Mouse (Mus musculus) hindbrain, postnatal 0 days (tissue): ENCODE results near the gene 1700034J05Rik. TPM values are rescaled to one million over a fixed set of nuclear protein-coding genes. Genes with fewer than 3 reads are reported as not detected.

Source experiments
- ATAC-seq: fragments of 200-750 bp; cut with Nextera tagmentation; 2 replicates; pipeline ENCODE4 v1.8.0; 2017; ENCODE audit warnings: mild to moderate bottlenecking, moderate TSS enrichment, moderate library complexity
- DNase-seq: peaks from one replicate; pipeline ENCODE4 v3.0.0-alpha.2; 2015; ENCODE audit warnings: low spot score
- H3K27ac ChIP-seq: fragments of 300-500 bp; sonication (generic); 2 replicates; pipeline ENCODE4 v1.5.1; 2014; ENCODE audit warnings: mild to moderate bottlenecking
- H3K27me3 ChIP-seq: fragments of 300-500 bp; sonication (generic); 2 replicates; pipeline ENCODE4 v1.6.1; 2014; ENCODE audit warnings: low read length, mixed read lengths; ENCODE audit not compliant: insufficient read depth
- H3K36me3 ChIP-seq: fragments of 300-500 bp; sonication (generic); 2 replicates; pipeline ENCODE4 v1.6.1; 2014; ENCODE audit warnings: low read length, mixed read lengths; ENCODE audit not compliant: insufficient read depth
- H3K4me1 ChIP-seq: fragments of 300-500 bp; sonication (generic); 2 replicates; pipeline ENCODE4 v1.6.1; 2014; ENCODE audit warnings: antibody characterized with exemption, low read length, mixed read lengths; ENCODE audit not compliant: insufficient read depth
- H3K4me2 ChIP-seq: fragments of 300-500 bp; sonication (generic); 2 replicates; pipeline ENCODE4 v1.6.1; 2014; ENCODE audit warnings: low read depth, mild to moderate bottlenecking, low read length, moderate library complexity, mixed read lengths
- H3K4me3 ChIP-seq: fragments of 300-500 bp; sonication (generic); 2 replicates; pipeline ENCODE4 v1.5.1; 2014; ENCODE audit warnings: low read length
- H3K9ac ChIP-seq: fragments of 300-500 bp; sonication (generic); replicated peaks from 2 replicates; pipeline ENCODE4 v1.6.1; 2014; ENCODE audit warnings: mild to moderate bottlenecking, low read length, moderate library complexity, mixed read lengths
- H3K9me3 ChIP-seq: fragments of 300-500 bp; sonication (generic); 2 replicates; pipeline ENCODE4 v1.6.1; 2016; ENCODE audit warnings: low read length, mixed read lengths
- CTCF ChIP-seq: IDR thresholded peaks from 2 replicates; pipeline ENCODE4 v1.5.1; 2016; ENCODE audit warnings: antibody characterized with exemption, control low read depth, low read depth
- WGBS: fragments of 180-500 bp; shearing (Covaris S2); extraction: QIAGEN DNeasy Blood & Tissue Kit; methylation state at CpG from one replicate; pipeline ENCODE4 v1.1.7; 2014; 5-methylcytosine and 5-hydroxymethylcytosine counted together
- polyA plus RNA-seq: library from polyadenylated mRNA; unstranded; fragments of >200 nt; fragmentation: Nextera tagmentation; extraction: Ambion mirVana; gene quantifications from 2 replicates; pipeline ENCODE4 v1.2.1, GENCODE M21; 2015
- total RNA-seq: library from RNA; depleted of rRNA; stranded (reverse); fragments of >200 nt; gene quantifications from 2 replicates; pipeline ENCODE4 v1.2.3, GENCODE M21; 2014

The 1700034J05Rik gene
- total and polyA plus RNA-seq, 2 experiments from 2014 or later, result not detected

- DNase-seq, result no peak
- Histone ChIP-seq H3K36me3 (no peaks in the 10 kb centered on the region), H3K4me3 (no peak overlapping the region), H3K4me2 (no peak overlapping the region), H3K4me1 (no peaks in the 10 kb centered on the region), H3K27ac (no peak overlapping the region), H3K27me3 (no peaks in the 10 kb centered on the region), H3K9ac (no peak overlapping the region), H3K9me3 (no peaks in the 10 kb centered on the region)
- WGBS, result 81% methylated on average over 1 of the region's 1 CpGs
- ATAC-seq, result no peak
- no peak for TF ChIP-seq CTCF
Measured at GRCm38 (mm10) chr6:146958694-146959093, 4.5 kb upstream of the 1700034J05Rik start.

DNA sequence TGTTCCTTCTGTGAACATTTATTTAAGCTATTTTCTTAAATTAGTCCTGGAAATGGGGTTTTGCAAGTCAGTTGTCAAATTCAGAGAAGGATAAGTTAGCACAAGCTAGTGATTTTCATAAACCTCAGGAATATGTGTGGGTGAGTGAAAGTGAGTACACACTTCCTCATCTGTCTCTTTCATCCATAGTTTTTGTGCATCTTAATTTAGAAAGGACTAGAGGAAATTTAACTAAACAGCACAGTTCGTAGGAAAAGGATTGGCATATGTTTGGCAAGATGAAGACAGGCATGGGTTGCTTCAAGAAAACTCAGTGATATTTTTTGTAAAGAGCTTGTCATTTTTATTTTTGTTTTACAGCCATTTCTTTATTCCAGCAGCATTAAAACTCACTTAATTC lies 2.7 kb upstream of the 1700034J05Rik start:
- Histone ChIP-seq H3K4me1 (no peaks in the 10 kb centered on the region), H3K4me3 (no peak overlapping the region), H3K9ac (no peak overlapping the region), H3K36me3 (no peaks in the 10 kb centered on the region), H3K27me3 (no peaks in the 10 kb centered on the region), H3K9me3 (no peaks in the 10 kb centered on the region), H3K27ac (no peak overlapping the region), H3K4me2 (no peak overlapping the region)
- TF ChIP-seq CTCF, result no peak
- WGBS, result 88% methylated on average over 1 of the region's 1 CpGs
- DNase-seq (no peak), ATAC-seq (no peak)

GRCm38 (mm10) chr6:146955896-146956295 lies 1.7 kb upstream of the 1700034J05Rik start:
- no peak overlapping the region for H3K27ac ChIP-seq
- H3K4me3 ChIP-seq, result no peak overlapping the region
- TF ChIP-seq CTCF, result no peak
- H3K27me3 ChIP-seq, result no peaks in the 10 kb centered on the region
- DNase-seq, result peak; percentile 16
- H3K9me3 ChIP-seq, result no peaks in the 10 kb centered on the region
- H3K9ac ChIP-seq, result no peak overlapping the region
- WGBS, result 22% methylated on average over 12 of the region's 12 CpGs
- no peak overlapping the region for H3K4me2 ChIP-seq
- no peaks in the 10 kb centered on the region for H3K4me1 ChIP-seq
- no peaks in the 10 kb centered on the region for H3K36me3 ChIP-seq
- peak; percentile 56; the same call in 1 of the 2 replicates for ATAC-seq

DNA sequence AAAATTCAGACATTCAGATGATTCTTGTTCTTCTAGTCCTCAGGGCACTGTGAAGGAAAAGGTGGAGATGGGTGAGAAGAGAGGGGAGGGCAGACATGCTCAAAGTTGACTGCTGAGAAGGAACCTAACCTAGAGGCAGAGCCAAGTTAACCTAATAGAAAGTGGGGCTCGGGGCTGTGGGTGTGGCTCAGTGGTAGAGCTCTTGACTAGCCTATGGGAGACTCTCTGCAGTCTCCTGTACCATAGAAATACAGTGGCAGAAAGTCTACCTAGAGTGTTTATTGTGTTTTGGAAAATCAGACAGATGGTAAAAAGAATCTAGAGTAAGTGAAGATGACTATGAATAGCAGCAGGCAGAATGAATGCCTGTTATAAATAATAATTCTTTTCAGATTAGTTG lies 1.3 kb upstream of the 1700034J05Rik start:
- Histone ChIP-seq H3K4me1 (no peaks in the 10 kb centered on the region), H3K9me3 (no peaks in the 10 kb centered on the region), H3K27ac (no peak overlapping the region), H3K9ac (no peak overlapping the region), H3K4me3 (no peak overlapping the region), H3K36me3 (no peaks in the 10 kb centered on the region), H3K27me3 (no peaks in the 10 kb centered on the region), H3K4me2 (no peak overlapping the region)
- WGBS, result 81% methylated on average over 1 of the region's 1 CpGs
- ATAC-seq, result no peak
- DNase-seq, result no peak
- no peak for TF ChIP-seq CTCF

- Histone ChIP-seq H3K4me3 (no peak overlapping the region), H3K27ac (no peak overlapping the region; the same call in 1 of the 2 replicates), H3K36me3 (no peaks in the 10 kb centered on the region), H3K4me2 (no peak overlapping the region), H3K9ac (no peak overlapping the region), H3K27me3 (no peaks in the 10 kb centered on the region), H3K4me1 (no peaks in the 10 kb centered on the region), H3K9me3 (no peaks in the 10 kb centered on the region)
- ATAC-seq (no peak), DNase-seq (no peak)
- no peak for TF ChIP-seq CTCF
- WGBS, result 35% methylated on average over 1 of the region's 1 CpGs
Measured at GRCm38 (mm10) chr6:146950454-146950832, 3.8 kb downstream of the 1700034J05Rik start.

DNA sequence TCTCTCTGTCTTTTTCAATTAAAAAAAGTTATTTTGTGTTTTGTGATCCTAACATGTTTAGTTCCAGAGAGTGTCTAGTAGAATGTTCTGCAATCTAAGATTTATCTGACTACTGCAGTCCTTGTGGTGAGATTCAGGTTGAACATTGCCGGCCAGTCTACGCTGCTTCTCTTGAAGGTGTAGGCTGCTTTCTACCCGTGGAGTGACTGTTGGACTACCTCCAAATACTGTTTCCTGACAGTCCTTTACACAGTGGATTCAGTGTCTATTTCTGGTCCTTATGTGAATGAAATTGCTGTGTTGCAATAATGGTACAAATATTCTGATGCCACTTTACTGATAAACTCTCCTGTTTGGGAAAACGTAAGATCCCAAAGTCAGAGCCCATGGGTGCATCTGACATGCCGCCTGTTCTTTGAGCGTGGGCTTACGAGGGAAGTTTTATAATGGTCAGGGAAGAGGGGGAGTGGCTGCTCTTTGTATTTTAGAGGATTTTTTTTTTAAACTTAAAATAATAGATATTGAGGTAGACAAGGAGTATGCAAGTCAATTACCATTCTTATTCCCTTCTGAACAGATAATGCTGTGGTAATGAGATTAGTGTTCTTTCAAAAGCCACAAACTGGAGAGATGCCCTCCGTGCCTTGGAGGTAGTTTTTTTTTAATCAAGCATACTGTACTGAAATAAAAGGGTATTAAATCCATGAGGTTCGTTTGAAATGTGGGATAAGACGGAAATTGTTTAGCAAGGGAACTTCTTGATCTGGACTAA lies 4.4 kb downstream of the 1700034J05Rik start:
- H3K27ac ChIP-seq, result no peak overlapping the region; the same call in 1 of the 2 replicates
- no peak overlapping the region for H3K4me2 ChIP-seq
- no peaks in the 10 kb centered on the region for H3K36me3 ChIP-seq
- DNase-seq, result no peak
- ATAC-seq, result no peak
- TF ChIP-seq CTCF, result no peak
- no peaks in the 10 kb centered on the region for H3K27me3 ChIP-seq
- H3K4me3 ChIP-seq, result no peak overlapping the region
- no peaks in the 10 kb centered on the region for H3K4me1 ChIP-seq
- 52% methylated on average over 10 of the region's 10 CpGs for WGBS
- H3K9ac ChIP-seq, result no peak overlapping the region
- no peaks in the 10 kb centered on the region for H3K9me3 ChIP-seq

DNA sequence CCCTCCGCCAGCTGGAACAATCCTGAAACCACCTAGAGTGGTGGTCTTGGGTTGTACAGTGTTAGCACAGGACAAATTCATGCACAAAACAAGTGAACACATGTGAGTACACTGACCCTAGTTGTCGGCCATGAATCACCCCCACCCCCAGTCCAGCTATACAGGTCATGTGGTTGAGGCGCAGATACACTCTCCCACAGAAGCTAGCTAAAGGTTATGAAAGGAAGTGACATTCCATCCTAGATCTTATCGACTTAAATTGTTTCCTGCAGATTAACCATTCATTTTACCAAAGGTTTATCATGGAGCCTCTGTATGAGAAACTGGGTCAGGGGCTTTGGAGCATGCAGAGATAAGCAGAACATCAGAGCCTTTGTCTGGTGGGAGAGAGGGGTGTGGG lies 7.0 kb downstream of the 1700034J05Rik start:
- Histone ChIP-seq H3K4me3 (no peak overlapping the region), H3K4me1 (no peaks in the 10 kb centered on the region), H3K36me3 (no peaks in the 10 kb centered on the region), H3K9me3 (no peaks in the 10 kb centered on the region), H3K27me3 (no peaks in the 10 kb centered on the region), H3K4me2 (no peak overlapping the region), H3K27ac (no peak overlapping the region), H3K9ac (no peak overlapping the region)
- WGBS, result 82% methylated on average over 4 of the region's 4 CpGs
- ATAC-seq, result no peak
- no peak for DNase-seq
- no peak for TF ChIP-seq CTCF
